Mouse (Mus musculus) adrenal gland, adult (tissue): ENCODE data around the gene Lrrn4cl.

ENCODE experiments used
- DNase-seq, 2 experiments: peaks; one replicate each; pipeline ENCODE4 v3.0.0; 2022 to 2023; ENCODE audit warnings: low spot score in 1 of 2; ENCODE audit not compliant: inconsistent age in 2 of 2

Gene Lrrn4cl

DNA sequence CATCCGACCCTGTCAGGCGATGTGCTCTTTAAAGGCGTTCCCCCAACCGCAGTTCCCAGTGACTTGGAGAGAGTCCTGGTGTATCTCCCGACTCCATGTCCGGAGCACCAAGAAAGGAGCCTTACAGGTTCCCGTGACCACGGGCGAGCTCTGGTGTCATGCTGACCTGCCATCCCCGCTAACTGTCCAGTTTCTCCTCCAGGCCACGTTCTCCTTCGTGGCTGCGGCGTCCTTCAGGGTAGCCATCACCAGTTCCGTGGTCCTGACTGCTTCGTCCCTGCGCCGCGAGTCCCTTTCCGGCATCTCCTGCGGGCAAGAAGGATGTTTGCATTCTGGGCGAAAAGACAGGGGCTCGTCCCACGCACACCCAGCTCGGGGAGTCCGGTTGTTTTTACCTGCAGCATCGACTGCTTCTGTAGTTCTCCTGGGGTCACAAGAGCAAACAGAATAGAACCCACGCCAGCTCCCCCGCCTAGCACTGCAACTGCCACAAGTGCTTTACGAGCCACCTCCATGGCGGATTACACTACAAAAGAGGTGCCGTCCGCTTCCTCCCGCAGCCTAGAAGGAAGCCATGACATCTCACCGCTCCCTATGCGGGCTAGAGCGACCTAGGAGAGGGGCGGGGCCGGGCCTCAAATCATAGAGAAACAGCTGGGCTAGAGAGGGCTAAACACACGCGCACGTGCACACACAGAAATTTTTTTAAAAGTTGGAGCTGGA is 29.9 kb downstream of the Lrrn4cl start, which contains the start of gene Uqcc3:
TSS of gene Uqcc3 (minus strand) at position 613 of the 723 bp plus-strand sequence.
- peak; percentile 93 to 97 for DNase-seq

DNA sequence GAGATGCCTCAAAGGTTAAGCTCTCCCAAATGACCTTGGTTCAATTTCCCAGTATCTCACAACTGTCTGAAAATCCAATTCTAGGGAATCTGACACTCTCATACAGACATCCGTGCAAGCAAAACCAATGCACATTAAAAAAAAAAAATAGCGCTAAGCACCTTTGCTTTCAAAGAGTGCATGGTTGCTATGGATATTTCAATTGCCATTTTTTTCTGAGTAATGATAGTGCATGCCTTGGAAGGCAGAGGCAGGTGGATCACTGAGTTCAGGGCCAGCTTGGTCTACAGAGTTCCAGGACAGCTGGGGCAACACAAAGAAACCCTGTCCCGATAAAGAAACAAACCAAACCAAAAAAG is 30.4 kb downstream of the Lrrn4cl start:
- DNase-seq: no peak

GRCm38 (mm10) chr19:8883616-8884015 is 33.0 kb downstream of the Lrrn4cl start, which contains the start of the genes Lbhd1 and Gm49403:
Gene Lbhd1, plus strand, starts transcription at chr19:8883732.
Gene Gm49403, plus strand, starts transcription at chr19:8883930.
- no peak for DNase-seq

- no peak for DNase-seq
Observed at GRCm38 (mm10) chr19:8886916-8887584, 36.5 kb downstream of the Lrrn4cl start.

- peak in 1 of 2 experiments; percentile 63 for DNase-seq
Observed at GRCm38 (mm10) chr19:8887585-8888463, 37.3 kb downstream of the Lrrn4cl start.

DNA sequence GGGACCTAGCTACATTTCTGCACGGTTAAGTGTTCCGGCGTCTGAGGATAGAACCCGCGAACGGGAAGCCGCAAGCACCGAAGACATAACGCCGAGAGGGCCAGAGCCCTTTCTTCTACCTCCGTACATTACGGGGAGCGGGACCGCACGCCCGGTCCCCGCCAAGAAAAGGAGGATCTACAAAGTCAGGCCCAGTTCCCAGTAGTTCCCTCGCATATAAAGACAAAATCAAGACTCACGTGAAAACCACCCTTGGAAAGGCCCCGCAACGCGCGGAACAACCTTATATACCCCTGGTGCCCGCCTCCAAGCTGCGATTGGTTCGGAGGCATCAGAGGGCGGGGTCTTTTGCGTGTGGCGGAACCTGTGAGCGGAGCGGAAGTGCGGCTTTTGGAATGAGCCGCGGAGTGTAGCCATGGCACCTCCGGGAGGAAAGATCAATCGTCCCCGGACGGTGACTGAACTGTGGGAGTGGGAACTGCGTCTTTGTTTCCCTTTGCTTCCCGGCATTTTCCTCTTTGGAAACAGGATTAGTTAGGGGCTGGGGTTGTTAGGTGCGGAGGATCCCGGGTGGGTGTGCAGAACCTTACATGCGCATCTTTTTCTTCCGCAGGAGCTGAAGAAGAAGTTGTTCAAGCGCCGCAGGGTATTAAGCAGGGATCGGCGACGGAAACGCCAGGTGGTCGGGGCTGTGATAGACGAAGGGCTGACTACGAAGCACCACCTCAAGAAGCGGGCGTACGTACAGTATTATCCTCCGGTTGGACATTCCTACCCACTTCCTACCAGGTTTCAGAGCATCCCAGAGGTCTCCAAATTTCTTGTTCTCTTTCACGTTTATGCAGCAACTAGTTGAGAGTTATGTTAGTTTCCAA is 38.2 kb downstream of the Lrrn4cl start, which contains the start of the genes 1810009A15Rik and Gm49416:
TSS of gene 1810009A15Rik (plus strand) at position 343 of the 875 bp plus-strand sequence.
TSS of gene Gm49416 (plus strand) at position 416 of the 875 bp plus-strand sequence.
- DNase-seq: peak; percentile 95 to 98

GRCm38 (mm10) chr19:8892829-8893766 is 42.5 kb downstream of the Lrrn4cl start, which contains the start of gene Ints5:
Gene Ints5, plus strand, starts transcription at chr19:8893005.
- peak; percentile 86 to 96 for DNase-seq

DNA sequence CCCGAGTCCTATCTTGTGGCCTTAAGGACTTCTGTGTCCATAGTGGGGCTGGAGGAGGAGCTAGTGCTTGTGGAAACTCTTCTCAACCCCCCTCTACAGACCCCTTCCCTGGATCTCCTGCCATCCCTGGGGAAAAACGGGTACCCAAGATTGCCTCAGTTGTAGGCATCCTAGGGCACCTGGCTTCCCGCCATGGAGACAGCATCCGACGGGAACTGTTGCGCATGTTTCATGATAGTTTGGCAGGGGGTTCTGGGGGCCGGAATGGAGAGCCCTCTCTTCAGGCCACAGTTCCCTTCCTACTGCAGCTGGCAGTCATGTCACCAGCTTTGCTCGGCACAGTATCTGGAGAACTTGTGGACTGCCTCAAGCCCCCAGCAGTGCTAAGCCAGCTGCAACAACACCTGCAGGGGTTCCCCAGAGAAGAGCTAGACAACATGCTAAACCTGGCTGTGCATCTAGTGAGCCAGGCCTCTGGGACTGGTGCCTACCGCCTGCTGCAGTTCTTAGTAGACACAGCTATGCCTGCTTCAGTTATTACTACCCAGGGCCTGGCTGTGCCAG is 44.9 kb downstream of the Lrrn4cl start:
- DNase-seq: no peak

GRCm38 (mm10) chr19:8896231-8896630 is 45.7 kb downstream of the Lrrn4cl start:
- DNase-seq: peak in 1 of 2 experiments; percentile 20

- peak in 1 of 2 experiments; percentile 73 for DNase-seq
Observed at GRCm38 (mm10) chr19:8897211-8897864, 46.8 kb downstream of the Lrrn4cl start.

DNA sequence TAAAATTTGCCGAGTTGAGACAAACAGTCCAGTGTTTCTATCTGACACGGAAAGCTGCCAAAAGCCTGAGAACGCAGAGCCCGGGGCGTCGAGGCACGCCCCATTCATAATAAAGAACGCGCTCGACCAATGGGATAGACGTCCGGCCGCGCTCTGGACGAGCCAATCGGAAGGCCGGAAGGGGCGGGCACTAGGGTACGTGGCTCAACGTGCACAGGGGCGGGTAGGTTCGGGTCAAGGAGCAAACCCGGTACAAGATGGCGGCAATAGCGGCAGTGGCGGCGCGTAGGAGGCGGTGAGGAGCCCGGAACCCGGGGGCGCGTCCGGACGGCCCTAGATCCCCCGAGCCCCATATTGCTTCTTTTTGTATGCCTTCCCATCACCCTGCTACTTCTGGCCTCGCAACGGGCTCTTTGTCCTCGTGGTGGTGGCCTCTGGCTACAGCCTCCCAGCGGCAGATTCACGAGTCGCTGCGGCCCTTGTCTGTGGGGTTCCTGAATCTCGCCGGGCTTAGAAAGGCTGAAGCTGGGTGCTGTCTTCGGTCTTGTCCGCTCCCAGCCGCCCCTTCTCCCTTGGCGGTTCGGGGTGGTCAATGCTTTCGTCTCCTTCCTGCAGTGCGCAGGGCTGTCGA is 47.4 kb downstream of the Lrrn4cl start, which contains the start of gene Ganab:
TSS of gene Ganab (plus strand) at position 207 of the 631 bp plus-strand sequence.
- peak; percentile 97 to 98 for DNase-seq

- no peak for DNase-seq
Observed at GRCm38 (mm10) chr19:8898576-8898975, 48.0 kb downstream of the Lrrn4cl start.

- peak in 1 of 2 experiments; percentile 51 for DNase-seq
Observed at GRCm38 (mm10) chr19:8899079-8899478, 48.5 kb downstream of the Lrrn4cl start.

GRCm38 (mm10) chr19:8903412-8903811 is 52.8 kb downstream of the Lrrn4cl start:
- DNase-seq: no peak
